Mouse (Mus musculus): ENCODE data around the gene Nfib. TPM values are rescaled to one million over a fixed set of nuclear protein-coding genes. Genes with fewer than 3 reads are reported as not detected.

Gene Nfib
- polyA plus RNA-seq, 1 experiment from 2014 or later: 58.4 TPM

GRCm38 (mm10) chr4:82408463-82409404 lies 296.8 kb downstream of the Nfib start:
- no peak overlapping the region for H3K4me3 ChIP-seq (replicated peaks)
- H3K27ac ChIP-seq: 0 out of 2 replicates have a peak overlapping the region, but pooled peaks have one; percentile 26
- no peaks in the 10 kb centered on the region for H3K36me3 ChIP-seq
- WGBS: 44% methylated on average over 22 of the region's 22 CpGs
- no peak overlapping the region; the same call in 1 of the 2 replicates for H3K9ac ChIP-seq (replicated peaks)
- peak overlapping the region; percentile 34; the same call in 1 of the 2 replicates for H3K4me2 ChIP-seq (replicated peaks)
- no peaks in the 10 kb centered on the region for H3K9me3 ChIP-seq
- ATAC-seq: peak; percentile 56
- no peaks in the 10 kb centered on the region for H3K27me3 ChIP-seq
- peaks cover 29% of the 10 kb centered on the region for H3K4me1 ChIP-seq (replicated peaks)

- WGBS: 93% methylated on average over 6 of the region's 6 CpGs
- H3K4me1 ChIP-seq (replicated peaks): peaks cover 31% of the 10 kb centered on the region
- no peak overlapping the region for H3K27ac ChIP-seq
- H3K36me3 ChIP-seq: no peaks in the 10 kb centered on the region
- no peaks in the 10 kb centered on the region for H3K27me3 ChIP-seq
- H3K4me2 ChIP-seq (replicated peaks): no peak overlapping the region
- H3K4me3 ChIP-seq (replicated peaks): no peak overlapping the region
- ATAC-seq: no peak
- H3K9me3 ChIP-seq: no peaks in the 10 kb centered on the region
- H3K9ac ChIP-seq (replicated peaks): no peak overlapping the region
Observed at GRCm38 (mm10) chr4:82406511-82406910, 299.0 kb downstream of the Nfib start.

GRCm38 (mm10) chr4:82405791-82406190 lies 299.8 kb downstream of the Nfib start:
- H3K27me3 ChIP-seq: no peaks in the 10 kb centered on the region
- no peak overlapping the region for H3K4me2 ChIP-seq (replicated peaks)
- H3K9me3 ChIP-seq: no peaks in the 10 kb centered on the region
- H3K36me3 ChIP-seq: no peaks in the 10 kb centered on the region
- H3K9ac ChIP-seq (replicated peaks): no peak overlapping the region
- H3K27ac ChIP-seq: no peak overlapping the region
- H3K4me1 ChIP-seq (replicated peaks): peaks cover 37% of the 10 kb centered on the region
- ATAC-seq: no peak
- 90% methylated on average over 5 of the region's 5 CpGs for WGBS
- H3K4me3 ChIP-seq (replicated peaks): no peak overlapping the region

GRCm38 (mm10) chr4:82403975-82404651 lies 301.4 kb downstream of the Nfib start:
- H3K4me1 ChIP-seq (replicated peaks): peaks cover 40% of the 10 kb centered on the region
- WGBS: 82% methylated on average over 13 of the region's 13 CpGs
- H3K4me3 ChIP-seq (replicated peaks): no peak overlapping the region
- no peaks in the 10 kb centered on the region for H3K9me3 ChIP-seq
- no peak overlapping the region for H3K9ac ChIP-seq (replicated peaks)
- no peak overlapping the region for H3K4me2 ChIP-seq (replicated peaks)
- no peaks in the 10 kb centered on the region for H3K27me3 ChIP-seq
- no peaks in the 10 kb centered on the region for H3K36me3 ChIP-seq
- ATAC-seq: no peak
- no peak overlapping the region for H3K27ac ChIP-seq

GRCm38 (mm10) chr4:82402666-82403065 lies 302.9 kb downstream of the Nfib start:
- Histone ChIP-seq H3K27ac (no peak overlapping the region), H3K9me3 (no peaks in the 10 kb centered on the region), H3K4me3 (replicated peaks) (no peak overlapping the region), H3K9ac (replicated peaks) (no peak overlapping the region), H3K4me1 (replicated peaks) (peaks cover 31% of the 10 kb centered on the region), H3K4me2 (replicated peaks) (no peak overlapping the region), H3K27me3 (no peaks in the 10 kb centered on the region), H3K36me3 (no peaks in the 10 kb centered on the region)
- WGBS: 94% methylated on average over 9 of the region's 9 CpGs
- no peak for ATAC-seq

- 13% methylated on average over 3 of the region's 3 CpGs for WGBS
- H3K36me3 ChIP-seq: no peaks in the 10 kb centered on the region
- no peak overlapping the region for H3K9ac ChIP-seq (replicated peaks)
- H3K9me3 ChIP-seq: no peaks in the 10 kb centered on the region
- no peak for ATAC-seq
- H3K4me3 ChIP-seq (replicated peaks): no peak overlapping the region
- H3K27ac ChIP-seq: no peak overlapping the region
- H3K27me3 ChIP-seq: no peaks in the 10 kb centered on the region
- H3K4me1 ChIP-seq (replicated peaks): peaks cover 31% of the 10 kb centered on the region
- no peak overlapping the region for H3K4me2 ChIP-seq (replicated peaks)
Observed at GRCm38 (mm10) chr4:82401450-82402061, 304.0 kb downstream of the Nfib start.

- H3K4me1 ChIP-seq (replicated peaks): peaks cover 31% of the 10 kb centered on the region
Observed at GRCm38 (mm10) chr4:82400536-82400935, 305.0 kb downstream of the Nfib start.

GRCm38 (mm10) chr4:82399406-82400380 lies 305.9 kb downstream of the Nfib start:
- ATAC-seq: peak; percentile 43; the same call in 1 of the 2 replicates
- WGBS: 57% methylated on average over 11 of the region's 11 CpGs
- Histone ChIP-seq H3K4me2 (replicated peaks) (no peak overlapping the region), H3K9me3 (no peaks in the 10 kb centered on the region), H3K9ac (replicated peaks) (0 out of 2 replicates have a peak overlapping the region, but pooled peaks have one; percentile 4), H3K4me3 (replicated peaks) (no peak overlapping the region), H3K27me3 (no peaks in the 10 kb centered on the region), H3K4me1 (replicated peaks) (peaks cover 31% of the 10 kb centered on the region), H3K36me3 (no peaks in the 10 kb centered on the region), H3K27ac (0 out of 2 replicates have a peak overlapping the region, but pooled peaks have one; percentile 25)

More at GRCm38 (mm10) chr4:82400536-82400935, 305.0 kb downstream of the Nfib start:
- ATAC-seq: peak; percentile 13; the same call in 1 of the 2 replicates
- Histone ChIP-seq H3K27me3 (no peaks in the 10 kb centered on the region), H3K4me2 (replicated peaks) (peak overlapping the region; percentile 17; the same call in 1 of the 2 replicates), H3K9ac (replicated peaks) (no peak overlapping the region), H3K9me3 (no peaks in the 10 kb centered on the region), H3K27ac (peak overlapping the region; percentile 39; the same call in 1 of the 2 replicates), H3K36me3 (no peaks in the 10 kb centered on the region), H3K4me3 (replicated peaks) (no peak overlapping the region)
- whole genome bisulfite sequencing: 10% methylated on average over 5 of the region's 5 CpGs

- Histone ChIP-seq H3K4me1 (replicated peaks) (peaks cover 23% of the 10 kb centered on the region), H3K27me3 (no peaks in the 10 kb centered on the region), H3K27ac (no peak overlapping the region), H3K4me3 (replicated peaks) (no peak overlapping the region), H3K9me3 (no peaks in the 10 kb centered on the region), H3K9ac (replicated peaks) (no peak overlapping the region), H3K36me3 (no peaks in the 10 kb centered on the region), H3K4me2 (replicated peaks) (no peak overlapping the region)
- WGBS: 92% methylated on average over 2 of the region's 2 CpGs
- no peak for ATAC-seq
Observed at GRCm38 (mm10) chr4:82398282-82398681, 307.3 kb downstream of the Nfib start.

GRCm38 (mm10) chr4:82396805-82397204 lies 308.7 kb downstream of the Nfib start:
- WGBS: 89% methylated on average over 2 of the region's 2 CpGs
- no peak for ATAC-seq
- Histone ChIP-seq H3K9me3 (no peaks in the 10 kb centered on the region), H3K27ac (no peak overlapping the region), H3K4me2 (replicated peaks) (no peak overlapping the region), H3K4me3 (replicated peaks) (no peak overlapping the region), H3K9ac (replicated peaks) (no peak overlapping the region), H3K27me3 (no peaks in the 10 kb centered on the region), H3K36me3 (no peaks in the 10 kb centered on the region), H3K4me1 (replicated peaks) (peaks cover 20% of the 10 kb centered on the region)

- no peak overlapping the region for H3K27ac ChIP-seq
- no peaks in the 10 kb centered on the region for H3K36me3 ChIP-seq
- no peaks in the 10 kb centered on the region for H3K27me3 ChIP-seq
- H3K4me2 ChIP-seq (replicated peaks): no peak overlapping the region
- no peak for ATAC-seq
- H3K4me3 ChIP-seq (replicated peaks): no peak overlapping the region
- H3K4me1 ChIP-seq (replicated peaks): peaks cover 19% of the 10 kb centered on the region
- H3K9me3 ChIP-seq: no peaks in the 10 kb centered on the region
- WGBS: 85% methylated on average over 4 of the region's 4 CpGs
- H3K9ac ChIP-seq (replicated peaks): no peak overlapping the region
Observed at GRCm38 (mm10) chr4:82396003-82396402, 309.5 kb downstream of the Nfib start.
